Mouse (Mus musculus): ENCODE data around the gene Dnm3. TPM values are rescaled to one million over a fixed set of nuclear protein-coding genes. Genes with fewer than 3 reads are reported as not detected.

The Dnm3 gene
- polyA plus RNA-seq, 1 experiment from 2014 or later = 21.1 TPM

DNA sequence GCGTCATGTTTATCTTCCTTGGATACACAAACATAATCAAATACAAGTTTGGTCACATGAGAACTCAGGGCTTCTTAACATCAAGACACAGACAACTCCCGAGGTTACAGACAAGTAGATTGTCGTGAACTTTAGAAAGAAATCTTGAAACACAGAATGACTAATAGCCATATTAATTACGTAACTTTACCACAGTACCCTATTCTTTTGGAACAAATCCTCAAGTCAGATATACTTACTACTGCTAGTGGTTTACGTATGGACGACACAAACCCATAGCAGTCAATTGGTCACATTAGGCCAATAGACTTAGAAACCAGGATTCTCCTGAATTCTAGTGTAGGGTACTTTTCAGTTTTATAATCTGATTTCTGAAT lies 459.2 kb downstream of the Dnm3 start:
- no peak overlapping the region for H3K4me3 ChIP-seq
- no peaks in the 10 kb centered on the region for H3K9me3 ChIP-seq
- H3K27ac ChIP-seq = peak overlapping the region; percentile 98
- 0 out of 2 replicates have a peak overlapping the region, but pooled peaks have one; percentile 11 for H3K4me2 ChIP-seq (replicated peaks)
- 42% methylated on average over 6 of the region's 6 CpGs for WGBS
- no peaks in the 10 kb centered on the region for H3K36me3 ChIP-seq
- H3K27me3 ChIP-seq = no peaks in the 10 kb centered on the region
- ATAC-seq (ENCODE audit: insufficient number of reproducible peaks, insufficient read depth, low FRiP score, low TSS enrichment) = no peak
- no peak overlapping the region for H3K9ac ChIP-seq
- peaks cover 80% of the 10 kb centered on the region for H3K4me1 ChIP-seq

DNA sequence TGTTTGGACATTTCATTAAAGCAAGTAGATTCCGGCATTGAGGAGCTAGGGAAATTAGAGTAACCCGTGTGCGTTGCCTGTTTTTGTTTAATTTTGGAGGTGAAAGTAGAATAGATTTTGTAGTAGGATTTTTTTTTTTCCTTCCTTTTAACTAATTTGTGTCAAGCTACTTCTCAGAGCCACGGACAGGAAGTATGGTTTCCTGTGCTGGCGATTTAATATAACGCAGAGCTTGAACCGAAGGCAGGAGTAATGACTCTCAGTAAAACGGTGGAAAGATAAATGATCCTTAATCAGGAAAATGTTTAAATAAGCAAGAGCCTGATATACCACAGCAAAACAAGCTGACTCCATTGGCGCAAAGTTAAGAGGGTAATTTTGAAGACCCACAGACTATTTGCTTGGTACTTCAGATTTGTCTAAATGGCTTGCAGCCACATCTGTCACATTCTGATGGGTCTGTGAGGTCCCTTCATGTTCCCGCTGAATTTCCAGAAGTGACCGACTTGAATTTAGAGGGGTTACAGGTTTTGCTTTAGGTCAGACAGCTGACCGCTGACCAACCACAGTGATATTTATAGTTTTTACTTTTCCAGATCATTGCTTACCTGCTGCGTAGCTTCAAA lies 459.7 kb downstream of the Dnm3 start:
- Histone ChIP-seq H3K9me3 (no peaks in the 10 kb centered on the region), H3K4me1 (peaks cover 80% of the 10 kb centered on the region), H3K4me2 (replicated peaks) (peak overlapping the region; percentile 13; the same call in 1 of the 2 replicates), H3K36me3 (no peaks in the 10 kb centered on the region), H3K4me3 (no peak overlapping the region), H3K9ac (no peak overlapping the region), H3K27ac (peak overlapping the region; percentile 98), H3K27me3 (no peaks in the 10 kb centered on the region)
- WGBS = 20% methylated on average over 13 of the region's 13 CpGs
- ATAC-seq (ENCODE audit: insufficient number of reproducible peaks, insufficient read depth, low FRiP score, low TSS enrichment) = no peak

DNA sequence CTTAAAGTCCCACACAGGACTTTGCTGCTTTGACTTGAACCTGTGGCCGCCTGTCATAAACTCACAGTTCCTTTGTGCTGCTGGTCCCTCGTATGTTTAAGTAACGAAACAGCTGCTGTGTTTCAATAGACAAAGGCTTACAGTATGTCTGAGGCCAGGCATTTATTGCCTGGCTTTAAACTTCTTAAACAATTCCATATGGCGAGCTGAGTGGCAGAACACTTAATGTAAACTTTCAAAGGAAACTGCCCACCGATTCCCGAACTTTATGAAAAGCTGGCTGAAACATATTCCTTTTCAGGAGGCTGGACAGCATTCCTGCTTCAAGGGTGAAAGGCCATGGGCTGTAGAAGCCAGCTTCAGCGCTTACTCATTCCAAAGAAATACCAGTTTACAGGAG lies 460.9 kb downstream of the Dnm3 start:
- Histone ChIP-seq H3K9ac (peak overlapping the region; percentile 25; the same call in 1 of the 2 replicates), H3K9me3 (no peaks in the 10 kb centered on the region), H3K27ac (peak overlapping the region; percentile 98), H3K4me3 (no peak overlapping the region), H3K4me1 (peaks cover 72% of the 10 kb centered on the region), H3K27me3 (no peaks in the 10 kb centered on the region), H3K36me3 (no peaks in the 10 kb centered on the region), H3K4me2 (replicated peaks) (0 out of 2 replicates have a peak overlapping the region, but pooled peaks have one; percentile 13)
- WGBS = 11% methylated on average over 7 of the region's 7 CpGs
- peak; percentile 49; the same call in 1 of the 2 replicates for ATAC-seq (ENCODE audit: insufficient number of reproducible peaks, insufficient read depth, low FRiP score, low TSS enrichment)

DNA sequence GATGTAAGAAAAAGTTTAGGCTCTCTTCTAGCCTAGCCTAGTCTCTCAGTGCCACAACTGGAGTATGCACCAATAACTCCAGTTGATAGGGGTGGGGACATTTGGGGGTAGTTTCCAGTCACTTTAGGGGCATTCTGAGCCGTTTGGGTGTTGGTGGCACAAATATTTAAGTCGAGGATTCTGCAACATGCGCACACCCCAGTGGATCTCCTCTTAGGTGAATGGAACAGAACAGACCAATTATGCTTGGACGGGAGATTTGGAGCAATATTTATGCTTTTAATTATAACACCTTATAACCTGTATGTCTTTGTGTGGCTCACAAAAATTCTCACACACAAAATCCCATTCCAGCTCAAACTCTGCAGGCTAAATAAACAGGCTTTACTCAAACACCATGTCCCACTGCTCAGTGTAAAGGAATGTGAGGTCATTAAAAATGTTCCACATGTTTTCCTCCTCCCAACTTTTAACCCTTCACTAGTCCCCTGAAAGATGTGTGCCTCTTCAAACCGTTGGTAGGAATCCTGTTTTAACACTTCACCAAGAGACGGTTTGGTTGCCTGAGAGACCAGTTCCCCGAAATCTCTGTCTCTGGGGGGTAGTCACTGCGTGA lies 462.5 kb downstream of the Dnm3 start:
- peak overlapping the region; percentile 98 for H3K27ac ChIP-seq
- H3K4me1 ChIP-seq = peaks cover 55% of the 10 kb centered on the region
- H3K9ac ChIP-seq = no peak overlapping the region

DNA sequence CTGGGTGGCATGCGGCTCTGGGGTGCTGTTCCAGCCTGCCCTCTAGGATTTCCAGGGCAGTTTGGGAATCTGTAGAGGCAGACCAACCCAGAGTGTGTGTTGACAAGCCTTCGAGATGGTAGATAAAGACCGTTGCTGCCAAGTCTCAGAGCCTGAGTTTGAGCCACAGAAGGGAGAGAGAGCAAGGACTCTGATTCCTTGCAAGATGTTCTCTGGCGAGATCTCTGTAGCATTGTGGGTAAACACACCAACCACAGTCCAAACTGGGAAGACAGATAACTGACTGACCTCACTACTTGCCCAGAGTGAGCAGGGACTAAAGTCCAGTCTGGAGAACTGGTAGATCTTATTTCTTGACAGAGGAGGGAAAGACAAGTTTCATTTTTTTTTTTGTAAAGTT lies 464.3 kb downstream of the Dnm3 start:
- Histone ChIP-seq H3K27me3 (no peaks in the 10 kb centered on the region), H3K9me3 (no peaks in the 10 kb centered on the region), H3K9ac (no peak overlapping the region), H3K4me2 (replicated peaks) (no peak overlapping the region), H3K4me3 (no peak overlapping the region), H3K4me1 (peaks cover 57% of the 10 kb centered on the region), H3K36me3 (no peaks in the 10 kb centered on the region), H3K27ac (peak overlapping the region; percentile 74)
- WGBS = 53% methylated on average over 4 of the region's 4 CpGs
- ATAC-seq (ENCODE audit: insufficient number of reproducible peaks, insufficient read depth, low FRiP score, low TSS enrichment) = no peak

More for the DNA sequence above, 462.5 kb downstream of the Dnm3 start:
- 29% methylated on average over 8 of the region's 8 CpGs for WGBS
- no peak overlapping the region for H3K4me3 ChIP-seq
- no peaks in the 10 kb centered on the region for H3K27me3 ChIP-seq
- no peak overlapping the region for H3K4me2 ChIP-seq (replicated peaks)
- no peaks in the 10 kb centered on the region for H3K9me3 ChIP-seq
- H3K36me3 ChIP-seq = no peaks in the 10 kb centered on the region
- no peak for ATAC-seq (ENCODE audit: insufficient number of reproducible peaks, insufficient read depth, low FRiP score, low TSS enrichment)

DNA sequence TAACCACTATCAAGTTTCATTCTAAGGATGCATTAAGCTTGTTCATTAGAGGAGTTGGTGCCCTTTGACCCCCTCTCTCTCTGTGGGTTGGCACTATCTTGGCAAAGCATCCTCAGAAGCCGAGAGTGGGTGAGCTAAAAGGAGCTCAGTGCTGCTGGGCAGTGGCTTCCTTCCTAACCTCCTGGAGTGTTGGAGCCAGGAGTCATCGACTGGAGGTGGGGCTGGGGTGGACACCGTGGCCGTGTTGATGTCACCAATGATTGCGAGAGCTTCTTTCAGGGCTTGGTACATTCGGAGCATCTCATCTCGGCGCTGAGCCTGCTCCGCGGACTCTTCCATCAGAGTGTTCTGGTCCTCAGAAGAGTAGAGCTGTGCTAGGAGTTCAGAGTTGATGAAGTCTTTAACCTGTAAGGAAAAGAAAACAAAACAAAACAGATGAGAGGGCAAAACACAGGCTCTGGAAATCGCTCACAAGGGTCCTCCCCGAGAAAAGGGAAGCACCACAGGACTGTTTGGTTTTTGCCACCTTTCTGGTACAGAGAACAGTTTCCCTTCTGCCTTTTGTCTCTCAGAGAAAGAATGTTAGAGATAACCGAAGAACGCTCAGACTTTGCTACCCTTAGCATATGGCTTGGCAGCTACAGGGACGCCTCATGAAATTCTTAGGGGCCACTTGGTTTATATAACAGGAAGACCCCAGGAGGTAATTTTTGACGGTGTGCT lies 466.1 kb downstream of the Dnm3 start:
- H3K9ac ChIP-seq = no peak overlapping the region
- 75% methylated on average over 16 of the region's 16 CpGs for WGBS

DNA sequence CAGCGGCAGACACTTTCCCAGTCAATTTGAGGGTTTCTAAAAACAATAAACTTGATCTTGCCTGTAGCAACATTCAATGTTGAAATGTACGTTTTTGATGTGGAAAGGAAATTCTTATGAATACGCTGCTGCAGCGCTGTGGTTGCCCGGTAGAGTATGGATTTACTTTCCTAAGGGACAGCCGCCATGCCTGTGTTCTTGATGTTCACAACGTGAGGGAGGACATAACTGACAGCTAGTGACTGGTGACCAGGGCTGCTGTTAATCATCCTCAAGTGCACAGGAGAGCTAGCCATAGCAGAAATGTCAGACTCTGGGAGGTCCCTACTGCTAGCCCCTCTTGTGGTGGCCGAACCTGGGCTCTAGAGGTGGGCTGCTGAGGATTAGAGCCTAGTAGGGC lies 468.7 kb downstream of the Dnm3 start:
- ATAC-seq (ENCODE audit: insufficient number of reproducible peaks, insufficient read depth, low FRiP score, low TSS enrichment) = 0 out of 2 replicates have a peak, but pooled peaks have one; percentile 14
- H3K27ac ChIP-seq = peak overlapping the region; percentile 99

More for the DNA sequence above, 466.1 kb downstream of the Dnm3 start:
- H3K36me3 ChIP-seq = no peaks in the 10 kb centered on the region
- peak overlapping the region; percentile 52 for H3K27ac ChIP-seq
- no peak for ATAC-seq (ENCODE audit: insufficient number of reproducible peaks, insufficient read depth, low FRiP score, low TSS enrichment)
- H3K9me3 ChIP-seq = no peaks in the 10 kb centered on the region
- no peak overlapping the region for H3K4me3 ChIP-seq
- H3K4me2 ChIP-seq (replicated peaks) = no peak overlapping the region
- H3K27me3 ChIP-seq = no peaks in the 10 kb centered on the region
- H3K4me1 ChIP-seq = peaks cover 60% of the 10 kb centered on the region

DNA sequence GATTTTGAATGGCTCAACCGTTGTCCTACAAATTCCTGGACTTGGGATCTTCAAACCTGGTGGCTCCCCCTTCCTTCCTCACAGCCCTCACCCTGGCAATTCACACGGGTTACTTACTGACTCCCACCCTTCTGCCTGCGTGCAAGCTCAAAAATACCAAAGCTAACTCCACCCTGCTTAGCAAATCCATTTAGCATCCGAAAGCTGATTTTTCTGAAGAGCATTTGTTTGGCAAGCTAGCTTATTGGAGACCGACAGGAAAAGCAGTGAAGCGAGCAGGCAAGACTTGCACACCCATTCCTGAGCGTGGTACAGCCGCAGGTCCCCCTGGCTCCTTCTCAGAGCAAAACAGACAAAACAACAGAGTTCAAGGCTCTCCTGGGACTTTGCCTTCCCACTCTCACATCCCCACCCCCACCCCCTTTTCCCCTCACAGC lies 469.2 kb downstream of the Dnm3 start:
- 10% methylated on average over 8 of the region's 8 CpGs for WGBS
- Histone ChIP-seq H3K27me3 (no peaks in the 10 kb centered on the region), H3K9ac (0 out of 2 replicates have a peak overlapping the region, but pooled peaks have one; percentile 5), H3K4me1 (peaks cover 62% of the 10 kb centered on the region), H3K36me3 (no peaks in the 10 kb centered on the region), H3K4me3 (no peak overlapping the region), H3K4me2 (replicated peaks) (peak overlapping the region; percentile 29), H3K9me3 (no peaks in the 10 kb centered on the region), H3K27ac (peak overlapping the region; percentile 99)
- peak; percentile 55; the same call in 1 of the 2 replicates for ATAC-seq (ENCODE audit: insufficient number of reproducible peaks, insufficient read depth, low FRiP score, low TSS enrichment)

More for the DNA sequence above, 468.7 kb downstream of the Dnm3 start:
- no peaks in the 10 kb centered on the region for H3K36me3 ChIP-seq
- H3K27me3 ChIP-seq = no peaks in the 10 kb centered on the region
- H3K4me3 ChIP-seq = no peak overlapping the region
- WGBS = 18% methylated on average over 8 of the region's 8 CpGs
- H3K9me3 ChIP-seq = no peaks in the 10 kb centered on the region
- H3K9ac ChIP-seq = 0 out of 2 replicates have a peak overlapping the region, but pooled peaks have one; percentile 5
- peaks cover 58% of the 10 kb centered on the region for H3K4me1 ChIP-seq
- H3K4me2 ChIP-seq (replicated peaks) = peak overlapping the region; percentile 29; the same call in 1 of the 2 replicates

DNA sequence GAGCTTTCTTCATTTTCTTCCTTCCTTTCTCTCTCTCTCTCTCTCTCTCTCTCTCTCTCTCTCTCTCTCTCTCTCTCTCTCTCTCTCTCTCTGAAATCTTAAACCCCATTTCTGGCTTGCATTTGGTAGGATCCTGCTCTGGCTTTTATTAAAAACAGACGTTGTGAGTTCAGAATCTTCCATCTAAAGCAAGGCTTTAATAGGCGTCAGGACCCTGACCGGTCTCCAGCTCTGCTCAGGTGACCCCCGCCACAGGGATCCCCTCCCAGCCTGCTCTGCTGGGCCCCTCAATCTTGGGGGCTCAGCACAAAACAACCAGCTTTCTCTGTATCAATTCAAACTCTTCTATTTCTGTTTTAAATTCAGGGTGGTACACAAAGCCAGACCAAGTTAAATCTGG lies 469.6 kb downstream of the Dnm3 start:
- Histone ChIP-seq H3K27ac (peak overlapping the region; percentile 99), H3K36me3 (no peaks in the 10 kb centered on the region), H3K4me3 (no peak overlapping the region), H3K4me1 (peaks cover 62% of the 10 kb centered on the region), H3K9ac (0 out of 2 replicates have a peak overlapping the region, but pooled peaks have one; percentile 5), H3K27me3 (no peaks in the 10 kb centered on the region), H3K4me2 (replicated peaks) (peak overlapping the region; percentile 29), H3K9me3 (no peaks in the 10 kb centered on the region)
- WGBS = 14% methylated on average over 4 of the region's 4 CpGs
- peak; percentile 62; the same call in 1 of the 2 replicates for ATAC-seq (ENCODE audit: insufficient number of reproducible peaks, insufficient read depth, low FRiP score, low TSS enrichment)

DNA sequence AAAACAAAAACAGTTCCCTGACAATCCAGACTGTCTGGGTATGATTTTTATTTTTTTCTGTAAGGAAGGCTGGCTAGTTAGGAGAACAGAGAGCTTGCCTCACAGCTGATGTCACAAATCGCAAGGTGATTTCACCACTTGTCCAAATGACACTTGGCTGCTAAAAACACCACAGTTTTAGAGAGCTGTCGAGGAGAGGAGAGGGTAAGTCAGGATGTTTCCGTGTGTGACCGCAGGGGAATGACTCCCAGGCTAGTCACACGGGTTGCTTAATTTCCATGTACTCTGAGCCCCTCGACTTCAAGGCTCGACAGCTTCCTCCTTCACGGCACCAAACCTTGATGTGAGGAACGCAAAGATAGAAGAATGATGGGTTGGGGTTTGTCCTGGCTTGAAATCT lies 471.7 kb downstream of the Dnm3 start:
- no peak for ATAC-seq (ENCODE audit: insufficient number of reproducible peaks, insufficient read depth, low FRiP score, low TSS enrichment)
- Histone ChIP-seq H3K9me3 (no peaks in the 10 kb centered on the region), H3K27me3 (no peaks in the 10 kb centered on the region), H3K9ac (no peak overlapping the region), H3K36me3 (no peaks in the 10 kb centered on the region), H3K4me2 (replicated peaks) (no peak overlapping the region), H3K27ac (peak overlapping the region; percentile 99), H3K4me3 (no peak overlapping the region), H3K4me1 (peaks cover 70% of the 10 kb centered on the region)
- WGBS = 64% methylated on average over 9 of the region's 9 CpGs

DNA sequence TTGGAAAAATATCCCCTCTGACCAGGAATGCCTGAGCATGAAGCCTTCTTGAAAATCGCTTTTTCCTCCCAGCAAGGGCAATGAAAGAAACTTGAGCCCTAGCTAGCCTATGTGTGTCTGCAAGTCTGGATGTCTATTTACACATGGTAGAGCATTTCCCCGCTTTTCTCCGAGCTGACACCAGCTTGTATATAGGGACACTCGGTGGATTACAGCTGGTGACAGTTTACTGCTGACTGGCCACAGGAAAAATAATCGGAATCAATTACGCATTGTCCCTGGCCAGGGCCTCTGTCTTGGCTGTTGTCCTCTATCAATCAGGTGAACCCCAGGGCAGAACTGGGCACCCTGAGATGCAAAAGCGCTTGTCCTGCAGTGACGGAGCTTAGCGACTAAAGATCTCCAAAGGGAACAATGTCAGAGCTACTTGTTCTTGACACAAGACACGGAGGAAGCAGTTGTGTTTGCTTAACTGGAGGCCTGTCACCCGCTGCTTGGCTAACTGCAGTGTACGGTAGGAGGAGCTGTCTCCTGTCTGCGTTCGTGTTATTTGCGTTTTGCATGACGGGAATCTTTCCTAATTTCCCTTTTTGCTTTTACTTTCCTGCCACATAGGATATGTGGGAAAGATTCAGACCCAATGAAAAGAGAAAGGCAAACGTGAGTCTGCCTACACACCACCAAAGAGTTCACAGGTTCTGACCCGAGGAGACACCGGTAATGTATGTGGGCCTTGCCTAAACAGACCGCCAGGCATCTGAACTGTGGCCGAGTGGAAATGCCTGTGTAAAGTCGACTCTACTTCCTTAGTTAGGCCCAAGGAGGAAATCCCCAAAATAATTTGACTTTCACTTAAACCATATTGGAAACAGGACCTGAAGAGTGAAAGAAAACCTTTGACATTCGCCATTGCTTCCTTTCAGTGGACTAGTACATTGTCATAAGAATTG lies 472.7 kb downstream of the Dnm3 start:
- no peak for ATAC-seq (ENCODE audit: insufficient number of reproducible peaks, insufficient read depth, low FRiP score, low TSS enrichment)
- 19% methylated on average over 23 of the region's 23 CpGs for WGBS
- H3K27me3 ChIP-seq = no peaks in the 10 kb centered on the region
- H3K9me3 ChIP-seq = no peaks in the 10 kb centered on the region
- peak overlapping the region; percentile 44 for H3K9ac ChIP-seq
- H3K36me3 ChIP-seq = no peaks in the 10 kb centered on the region
- peaks cover 81% of the 10 kb centered on the region for H3K4me1 ChIP-seq
- peak overlapping the region; percentile 96 for H3K27ac ChIP-seq
- 0 out of 2 replicates have a peak overlapping the region, but pooled peaks have one; percentile 0 for H3K4me3 ChIP-seq
- peak overlapping the region; percentile 36 for H3K4me2 ChIP-seq (replicated peaks)

Measured in embryonic facial prominence, embryonic 12.5 days (tissue).